Comparison of ENCODE assay signal across 8 mouse cellular contexts in genomic region chr12:72761649-72762261, GRCm38 (mm10). TPM values are rescaled to one million over a fixed set of nuclear protein-coding genes. Genes with fewer than 3 reads are reported as not detected.
DNase-seq lines count a peak whose midpoint lies in the region; ATAC-seq and TF ChIP-seq lines count a peak whose summit lies in the region.

No protein-coding gene starts in this region.

- no peak for TF ChIP-seq CTCF in gastrocnemius, adult 2 months (IDR thresholded peaks at IDR 0.05)
- no peak for TF ChIP-seq CTCF in hindbrain, postnatal 0 days (IDR thresholded peaks at IDR 0.05; ENCODE audit: low read depth)

- peaks cover 11% of the 10 kb centered on the region for H3K4me1 ChIP-seq in hindbrain, postnatal 0 days (ENCODE audit: insufficient read depth, low read length)
- H3K4me1 ChIP-seq in megakaryocyte, embryonic 14.5 days, result peaks cover 55% of the 10 kb centered on the region

- no peaks in the 10 kb centered on the region for H3K9me3 ChIP-seq in hindbrain, postnatal 0 days (ENCODE audit: low read length)
- H3K9me3 ChIP-seq in megakaryocyte, embryonic 14.5 days, result no peaks in the 10 kb centered on the region

- H3K27me3 ChIP-seq in hindbrain, postnatal 0 days (ENCODE audit: insufficient read depth, low read length), result no peaks in the 10 kb centered on the region
- H3K27me3 ChIP-seq in megakaryocyte, embryonic 14.5 days (replicated peaks), result no peaks in the 10 kb centered on the region

- intact Hi-C loops in gastrocnemius, adult 2 months (cut with DNase I), result loop anchor here (5.0 kb wide), 2 partner anchors 71 to 224 kb away; partner anchors contain the start of gene Pcnx4
- intact Hi-C loops in left cerebral cortex, postnatal 10 days (cut with DNase I), result no loop called here

- H3K27ac ChIP-seq in gastrocnemius, adult 2 months, result peak overlapping the region; percentile 97
- H3K27ac ChIP-seq in hindbrain, postnatal 0 days, result peak overlapping the region; percentile 100

- H3K4me2 ChIP-seq in hindbrain, postnatal 0 days (ENCODE audit: low read depth, low read length), result peak overlapping the region; percentile 71

- peak; percentile 25 for ATAC-seq in hindbrain, postnatal 0 days

- 1% methylated on average over 43 of the region's 43 CpGs for WGBS in hindbrain, postnatal 0 days

- peak; percentile 80 for DNase-seq in NIH3T3 (ENCODE audit: low read depth)
- DNase-seq in cerebellum, postnatal 4 days (ENCODE audit: low spot score in 2 of 2), result peak; percentile 47 to 57
- peak; percentile 78 for DNase-seq in gastrocnemius, adult 2 months
- DNase-seq in hindbrain, postnatal 0 days (ENCODE audit: low spot score), result peak; percentile 76
- DNase-seq in left cerebral cortex, postnatal 10 days (ENCODE audit: extremely low spot score in 1 of 2, low spot score in 2 of 2), result peak; percentile 23 to 88
- DNase-seq in right cerebral cortex, postnatal 25 days, result peak; percentile 57
- DNase-seq in urinary bladder, postnatal 36 days (ENCODE audit: low spot score in 2 of 2), result peak; percentile 43 to 57

- H3K4me3 ChIP-seq in gastrocnemius, adult 2 months, result peak overlapping the region; percentile 84
- peak overlapping the region; percentile 95 for H3K4me3 ChIP-seq in hindbrain, postnatal 0 days (ENCODE audit: low read length)
- peak overlapping the region; percentile 99 for H3K4me3 ChIP-seq in megakaryocyte, embryonic 14.5 days (replicated peaks)

- peak overlapping the region; percentile 100 for H3K9ac ChIP-seq in hindbrain, postnatal 0 days (replicated peaks; ENCODE audit: low read length)

- H3K36me3 ChIP-seq in hindbrain, postnatal 0 days (ENCODE audit: insufficient read depth, low read length), result no peaks in the 10 kb centered on the region
- peaks cover under 1% of the 10 kb centered on the region for H3K36me3 ChIP-seq in megakaryocyte, embryonic 14.5 days (replicated peaks; ENCODE audit: low read length)

RNA-seq across cellular contexts. Expression of gene Ppm1a, which starts 4.5 kb away (rescaled TPM):
- total RNA-seq in gastrocnemius, adult 2 months (2021), result 100 to 1,000 TPM; 295 to 308 TPM
- total RNA-seq in hindbrain, postnatal 0 days (2014; rRNA removed), result 116 and 126 TPM in 2 replicates
- 75.4 and 79.1 TPM in 2 replicates for polyA plus RNA-seq in hindbrain, postnatal 0 days (2015; fragmentation: Nextera tagmentation; extraction: Ambion mirVana)
- 100 to 1,000 TPM; 265 TPM for total RNA-seq in left cerebral cortex, postnatal 10 days (2021)
- polyA plus RNA-seq in megakaryocyte, embryonic 14.5 days (2012; ENCODE audit: insufficient read depth, low replicate concordance), result 11.3 and 15.3 TPM in 2 replicates

Comparison
In these comparisons a context has a peak if more than half of its experiments do, and no peak if none do; other contexts are left out.
1. Peak in every context shown above with its lines: DNase-seq, ATAC-seq, H3K4me3 ChIP-seq and H3K27ac ChIP-seq.